Mouse (Mus musculus): ENCODE measurements around the gene Dlgap3. TPM values are rescaled to one million over a fixed set of nuclear protein-coding genes. Genes with fewer than 3 reads are reported as not detected.

Dlgap3 gene
- total RNA-seq, 2 experiments from 2014 or later = 285 to 286 TPM

GRCm38 (mm10) chr4:127174075-127174899, 5.3 kb downstream of the Dlgap3 start:
- peak in 1 of 2 experiments; percentile 55 for DNase-seq (ENCODE audit: low spot score in 2 of 2)

DNA sequence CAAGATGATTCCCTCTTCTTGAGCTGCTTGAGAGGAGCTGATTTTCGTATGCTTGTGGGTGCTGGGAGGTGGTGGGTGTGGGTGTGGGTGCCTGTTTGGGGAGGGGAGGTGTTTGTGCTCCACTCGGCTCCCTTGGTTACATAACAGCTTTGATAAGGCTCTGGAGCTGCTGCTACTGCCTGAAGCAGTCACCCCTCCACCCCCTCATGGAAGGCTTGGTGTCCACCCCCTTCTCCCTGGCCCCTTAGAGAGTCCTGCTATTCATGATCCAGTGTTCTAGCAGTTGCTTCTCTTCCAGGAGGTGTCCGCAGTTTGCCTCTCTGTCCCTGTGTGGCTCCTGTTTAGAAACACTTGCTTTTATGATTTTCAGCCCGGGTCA, 5.9 kb downstream of the Dlgap3 start:
- DNase-seq (ENCODE audit: low spot score in 2 of 2) = peak; percentile 63 to 82

DNA sequence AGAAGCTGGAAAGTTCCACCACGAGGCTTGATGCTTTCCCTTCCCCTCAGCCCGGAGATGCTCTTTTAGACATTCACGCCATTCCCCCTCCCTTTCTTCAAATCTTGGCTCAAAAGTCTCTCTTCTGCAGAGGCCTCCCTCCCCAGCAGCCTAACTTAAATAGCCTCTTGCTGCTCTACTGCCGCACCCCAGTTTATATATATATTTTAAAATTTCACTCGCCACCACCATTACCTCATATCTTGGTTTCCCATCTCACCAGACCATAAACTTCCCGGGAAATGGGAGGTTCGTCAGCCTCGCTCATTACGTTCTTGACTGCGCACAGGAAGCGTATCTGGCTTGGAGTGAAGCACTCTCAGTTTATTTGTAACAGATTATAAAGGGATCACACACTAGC, 9.0 kb downstream of the Dlgap3 start:
- DNase-seq (ENCODE audit: low spot score in 2 of 2) = no peak

DNA sequence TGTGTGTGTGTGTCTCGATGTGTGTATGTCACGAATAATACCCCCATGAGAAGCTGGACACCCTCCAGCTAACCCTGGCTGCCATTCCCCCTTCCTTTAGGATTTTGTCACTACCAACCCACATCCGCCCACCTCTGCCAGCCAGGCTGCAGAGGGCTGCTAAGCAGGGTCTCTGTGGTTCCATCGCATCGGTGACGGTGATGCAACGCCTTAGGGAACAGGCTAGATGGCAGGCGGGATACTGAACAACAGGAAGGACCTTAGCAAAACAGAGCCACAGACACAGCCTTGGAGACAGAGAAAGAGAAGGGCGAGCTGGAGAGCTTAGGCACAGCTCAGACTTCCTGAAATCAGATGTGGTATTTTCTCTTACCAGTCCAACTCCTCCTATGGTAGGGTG, 9.7 kb downstream of the Dlgap3 start:
- DNase-seq (ENCODE audit: low spot score in 2 of 2) = peak; percentile 53 to 72

DNA sequence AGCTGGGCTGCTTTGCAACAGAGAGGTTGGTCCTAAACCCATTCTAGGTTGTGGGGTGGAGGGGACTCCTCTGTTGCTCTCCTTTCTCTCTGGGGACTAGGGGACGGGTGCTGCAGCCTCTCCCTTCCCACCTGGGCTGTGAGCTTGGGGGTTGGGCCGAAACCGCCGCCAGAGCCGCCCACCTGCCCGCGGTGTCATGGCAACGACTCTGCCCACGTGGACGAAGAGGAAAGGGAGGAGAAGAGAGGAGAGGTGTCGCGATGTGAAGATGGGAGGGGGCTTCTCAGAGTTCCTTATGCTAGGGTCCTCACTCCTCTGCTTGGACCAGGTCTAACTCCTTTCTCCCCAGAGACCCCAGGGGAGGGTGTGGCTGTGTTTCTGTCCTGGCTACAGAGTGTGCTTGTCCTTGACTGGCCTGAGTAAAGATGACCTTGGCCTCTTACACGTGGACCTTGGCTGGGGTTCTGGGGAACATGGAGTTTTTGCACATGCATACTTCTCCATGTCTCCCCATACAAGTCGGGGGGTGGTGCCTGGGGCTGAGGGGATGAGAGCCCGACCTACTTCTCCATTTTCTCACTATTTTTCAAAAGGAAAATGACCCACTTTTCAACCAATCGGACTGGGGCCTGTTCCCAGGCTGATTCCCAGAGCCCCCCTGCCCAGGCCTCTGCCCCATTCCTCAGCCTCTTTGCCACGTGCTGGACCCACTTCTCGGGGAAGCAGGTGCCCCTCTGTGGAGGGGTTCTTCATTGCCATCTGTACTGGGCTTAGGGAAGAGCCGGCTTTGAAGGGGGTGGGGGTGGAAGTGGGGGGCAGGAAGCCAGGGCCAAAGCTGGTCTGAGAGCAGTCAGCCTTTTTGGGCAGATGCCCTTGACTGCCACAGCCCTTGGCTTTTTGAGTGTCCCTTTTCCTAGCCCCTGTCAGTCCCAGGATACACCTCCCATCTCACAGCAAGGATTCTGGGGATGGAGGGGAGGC, 10.8 kb downstream of the Dlgap3 start:
- peak; percentile 59 to 70 for DNase-seq (ENCODE audit: low spot score in 2 of 2)

DNA sequence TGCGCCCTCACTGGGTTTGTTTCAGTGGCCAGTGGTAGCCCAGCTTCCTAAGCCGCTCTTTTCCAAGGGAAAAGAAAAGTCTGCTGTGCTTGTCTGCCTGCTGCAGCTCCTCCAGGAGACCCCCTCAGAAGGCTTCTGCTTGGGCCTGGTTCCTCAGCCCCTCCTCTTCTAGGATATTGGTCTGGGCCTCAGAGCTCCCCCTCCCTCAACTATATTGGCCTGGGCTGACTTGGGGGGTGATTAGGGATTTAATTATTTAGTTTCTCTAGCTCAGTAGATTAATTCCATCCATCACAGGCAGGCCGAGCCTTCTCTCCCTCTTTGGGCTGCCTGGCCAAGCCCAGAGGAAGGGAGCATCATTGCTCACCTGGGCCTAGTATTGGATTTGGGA, 11.4 kb downstream of the Dlgap3 start:
- DNase-seq (ENCODE audit: low spot score in 2 of 2) = no peak

DNA sequence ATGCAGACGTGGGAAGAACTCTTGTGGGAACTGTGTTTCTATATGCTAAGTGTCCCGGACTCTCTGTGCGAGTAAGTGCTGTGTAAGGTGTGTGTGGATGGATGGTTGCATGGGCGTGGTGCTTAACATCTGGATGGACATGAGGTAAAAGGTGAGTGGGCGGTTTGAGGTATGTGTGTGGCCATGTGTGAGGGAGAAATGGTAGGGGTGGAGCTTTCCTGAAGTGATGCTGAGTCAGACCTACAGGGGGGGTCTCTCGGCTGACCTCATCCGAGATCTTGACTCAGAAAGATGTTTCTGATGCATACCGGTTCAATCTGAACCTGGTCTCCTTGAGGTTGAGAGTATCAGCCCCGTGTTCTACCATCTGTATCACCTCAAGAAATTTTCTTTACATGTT, 12.0 kb downstream of the Dlgap3 start:
- DNase-seq (ENCODE audit: low spot score in 2 of 2) = no peak

DNA sequence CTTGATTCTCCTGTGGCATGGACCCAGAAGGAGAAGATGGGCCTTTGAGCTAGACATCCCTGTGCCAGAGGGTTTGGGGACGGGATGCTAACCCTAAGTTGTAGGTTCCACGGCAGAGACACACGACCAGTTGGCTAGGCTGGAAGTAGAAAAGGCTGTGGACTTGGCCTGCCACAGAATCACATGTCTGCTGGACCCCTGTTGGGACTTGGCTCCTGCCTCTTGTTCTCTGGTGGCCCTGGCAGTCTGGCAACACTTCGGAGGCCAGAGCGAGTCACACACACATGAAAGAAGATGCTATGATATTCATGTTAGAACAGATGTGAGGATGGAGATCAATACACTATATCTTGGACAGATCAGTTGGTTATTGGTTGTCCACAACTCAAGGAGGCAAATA, 14.9 kb downstream of the Dlgap3 start:
- DNase-seq (ENCODE audit: low spot score in 2 of 2) = no peak

GRCm38 (mm10) chr4:127190921-127191320, 21.9 kb downstream of the Dlgap3 start:
- DNase-seq (ENCODE audit: low spot score in 2 of 2) = no peak

GRCm38 (mm10) chr4:127192704-127193103, 23.7 kb downstream of the Dlgap3 start:
- no peak for DNase-seq (ENCODE audit: low spot score in 2 of 2)

- DNase-seq (ENCODE audit: low spot score in 2 of 2) = peak in 1 of 2 experiments; percentile 38
Observed at GRCm38 (mm10) chr4:127193378-127194155, 24.6 kb downstream of the Dlgap3 start.

DNA sequence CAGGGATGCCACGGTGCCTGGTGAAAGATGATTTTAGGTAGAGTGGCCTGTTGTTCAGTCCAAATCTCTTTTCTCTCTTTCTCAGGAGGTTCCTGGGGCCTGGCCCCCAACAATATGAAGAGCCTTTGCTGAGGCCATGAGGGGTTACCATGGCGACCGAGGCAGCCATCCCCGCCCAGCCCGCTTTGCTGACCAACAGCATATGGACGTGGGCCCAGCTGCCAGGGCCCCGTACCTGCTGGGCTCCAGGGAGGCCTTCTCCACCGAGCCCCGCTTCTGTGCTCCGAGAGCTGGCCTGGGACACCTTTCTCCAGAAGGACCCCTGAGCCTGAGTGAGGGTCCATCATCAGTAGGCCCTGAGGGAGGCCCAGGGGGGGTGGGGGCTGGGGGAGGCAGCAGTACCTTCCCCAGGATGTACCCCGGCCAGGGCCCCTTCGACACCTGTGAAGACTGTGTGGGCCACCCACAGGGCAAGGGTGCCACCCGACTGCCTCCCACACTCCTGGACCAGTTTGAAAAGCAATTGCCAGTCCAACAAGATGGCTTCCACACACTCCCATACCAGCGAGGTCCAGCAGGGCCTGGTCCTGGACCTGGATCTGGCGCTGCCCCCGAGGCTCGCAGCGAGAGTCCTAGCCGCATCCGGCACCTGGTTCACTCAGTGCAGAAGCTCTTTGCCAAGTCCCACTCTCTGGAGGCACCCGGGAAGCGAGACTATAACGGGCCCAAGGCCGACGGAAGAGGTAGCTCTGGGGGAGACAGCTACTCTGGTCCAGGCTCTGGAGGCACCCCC, 25.7 kb downstream of the Dlgap3 start:
- no peak for DNase-seq (ENCODE audit: low spot score in 2 of 2)

DNA sequence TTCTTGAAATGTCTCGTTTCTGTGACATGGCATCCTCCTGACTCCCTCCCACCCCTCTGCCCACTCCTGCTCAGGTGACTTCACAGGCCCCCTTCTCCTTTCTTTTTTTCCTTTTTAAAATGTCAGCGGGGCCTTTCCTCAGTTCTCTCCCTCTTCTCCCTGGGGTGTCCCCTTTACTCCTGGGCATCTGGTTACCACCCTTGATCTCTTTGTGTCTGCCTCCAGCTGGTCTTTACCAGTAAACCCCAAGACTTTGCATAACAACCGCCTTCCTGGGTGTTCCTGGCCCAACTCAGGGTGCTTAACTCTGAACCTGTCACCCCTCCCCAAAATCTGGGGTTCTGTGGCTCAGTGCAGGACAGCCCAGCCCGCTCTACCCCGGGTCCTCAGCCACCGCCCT, 29.6 kb downstream of the Dlgap3 start:
- no peak for DNase-seq (ENCODE audit: low spot score in 2 of 2)

DNA sequence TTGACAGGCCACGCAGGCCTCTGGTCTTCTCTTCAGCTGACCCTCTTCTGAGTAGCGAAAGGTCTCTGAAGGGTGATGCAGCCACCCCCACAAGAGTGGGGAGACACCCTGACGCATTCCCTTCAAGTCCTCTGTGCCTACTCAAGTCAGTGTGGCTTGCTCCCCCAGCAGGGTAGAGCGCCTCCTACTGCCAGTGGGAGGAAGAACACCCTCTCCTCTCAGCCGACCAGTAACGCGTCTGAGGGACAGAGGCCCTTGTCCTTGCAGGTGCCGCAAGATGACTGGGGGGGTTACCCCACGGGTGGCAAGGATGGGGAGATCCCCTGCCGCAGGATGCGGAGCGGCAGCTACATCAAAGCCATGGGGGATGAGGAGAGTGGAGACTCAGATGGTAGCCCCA, 30.4 kb downstream of the Dlgap3 start:
- no peak for DNase-seq (ENCODE audit: low spot score in 2 of 2)

DNA sequence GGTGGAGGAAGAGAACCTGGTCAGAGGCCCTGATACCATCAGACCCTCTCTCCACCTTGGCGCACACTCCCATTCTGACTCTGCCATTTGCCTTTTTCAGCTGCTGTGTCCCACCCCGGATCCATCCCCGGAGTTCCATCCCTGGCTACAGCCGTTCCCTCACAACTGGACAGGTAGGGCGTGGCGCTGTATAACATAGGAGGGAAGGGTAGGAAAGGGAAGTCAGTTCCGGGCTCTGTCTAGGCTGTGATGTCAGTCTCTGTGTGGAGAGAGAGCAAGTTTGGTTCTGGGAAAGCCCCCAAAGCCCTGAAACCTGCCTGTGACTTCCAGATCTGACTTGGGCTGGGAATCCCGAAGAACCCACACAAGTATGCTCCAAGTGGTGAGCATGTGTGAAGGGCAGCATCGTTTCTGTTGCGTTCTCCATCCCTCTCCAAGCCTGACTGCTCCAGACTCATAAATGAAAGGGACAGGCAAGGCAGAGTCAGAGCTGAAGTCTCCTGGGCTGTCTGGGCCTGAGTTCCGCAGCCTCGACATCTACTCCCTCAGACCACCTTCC, 31.2 kb downstream of the Dlgap3 start:
- DNase-seq (ENCODE audit: low spot score in 2 of 2) = no peak

GRCm38 (mm10) chr4:127200769-127201617, 32.0 kb downstream of the Dlgap3 start:
- no peak for DNase-seq (ENCODE audit: low spot score in 2 of 2)

DNA sequence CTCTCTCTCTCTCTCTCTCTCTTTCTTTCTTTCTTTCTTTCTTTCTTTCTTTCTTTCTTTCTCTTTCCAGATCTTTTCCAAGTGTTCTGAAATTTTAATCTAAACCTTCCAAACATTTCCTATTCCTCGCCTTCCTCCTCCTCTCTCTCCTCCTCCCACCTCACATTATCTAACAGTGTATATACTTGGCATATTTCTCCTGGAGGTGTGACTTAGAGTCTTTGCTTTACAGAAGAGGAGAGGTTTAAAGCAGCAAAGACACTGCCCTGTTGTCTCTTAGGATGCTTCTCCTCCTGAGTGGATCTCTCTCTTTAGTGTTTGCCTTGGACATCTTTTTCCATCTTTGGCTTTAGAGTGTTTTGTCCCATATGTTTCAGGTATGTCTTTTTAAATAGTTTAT, 34.1 kb downstream of the Dlgap3 start:
- DNase-seq (ENCODE audit: low spot score in 2 of 2) = no peak

DNA sequence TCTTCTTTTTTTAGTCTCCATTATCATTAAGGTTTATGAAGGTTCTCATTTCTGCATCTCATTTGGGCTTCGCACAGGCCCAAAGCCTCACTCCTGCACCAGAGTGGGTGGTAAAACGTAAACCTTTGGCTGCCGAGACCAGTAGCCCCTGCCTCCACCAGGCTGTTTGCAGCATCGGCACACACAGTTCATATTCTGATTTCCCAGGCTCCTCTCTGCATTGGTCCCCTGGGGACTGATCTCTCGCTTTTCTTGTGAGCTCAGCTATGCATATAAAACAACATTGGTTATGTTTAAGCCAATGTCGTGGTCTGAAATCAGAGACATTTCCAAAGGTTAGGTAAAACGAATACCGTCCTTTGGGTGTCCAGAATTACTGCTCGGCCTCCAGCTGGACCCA, 42.3 kb downstream of the Dlgap3 start:
- no peak for DNase-seq (ENCODE audit: low spot score in 2 of 2)

- DNase-seq (ENCODE audit: low spot score in 2 of 2) = no peak
Observed at GRCm38 (mm10) chr4:127214510-127214909, 45.5 kb downstream of the Dlgap3 start.

Measured in layer of hippocampus, adult 18-20 months (tissue).